Mouse (Mus musculus) testis, adult 2 months (tissue): ENCODE measurements around the gene Pcyt2.

Experiments
- CTCF ChIP-seq: fragments of 200-500 bp; IDR thresholded peaks from 2 replicates; pipeline ENCODE4 v1.5.1; 2012; ENCODE audit warnings: low read depth, mild to moderate bottlenecking, inconsistent platforms, low read length, moderate library complexity; ENCODE audit not compliant: control insufficient read depth, insufficient read depth, insufficient replicate concordance
- POLR2A ChIP-seq: fragments of 200-500 bp; IDR thresholded peaks from 2 replicates; pipeline ENCODE4 v1.6.1; 2012; ENCODE audit warnings: low read depth, mild to moderate bottlenecking, inconsistent platforms, low read length, moderate library complexity; ENCODE audit not compliant: control insufficient read depth

DNA sequence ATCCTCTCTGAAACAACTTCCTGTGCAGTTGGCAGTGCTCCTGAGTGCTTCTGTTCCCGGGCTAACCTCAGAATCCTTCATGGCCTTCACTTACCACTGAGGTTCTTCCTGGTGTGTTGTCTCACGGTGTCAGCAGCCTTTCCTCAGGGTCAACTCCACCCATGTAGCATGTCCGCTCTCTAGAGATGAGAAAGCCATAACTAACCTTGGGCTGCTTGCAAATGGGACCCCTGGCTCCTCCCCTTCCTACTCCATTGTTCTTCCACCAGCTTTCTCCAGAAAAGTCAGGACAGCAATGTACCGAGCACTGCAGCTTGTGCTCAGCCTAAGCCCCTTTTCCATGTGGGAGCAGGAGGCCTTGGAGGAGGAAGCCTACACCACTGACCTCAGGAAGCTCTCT lies 11.0 kb downstream of the Pcyt2 start:
- TF ChIP-seq CTCF (no peak), POLR2A (no peak)
